Mouse (Mus musculus) CD8-positive naive resting alpha-beta T cell, adult 57 days (primary cell): Measurements from ENCODE around the gene Smg8. TPM values are rescaled to one million over a fixed set of nuclear protein-coding genes. Genes with fewer than 3 reads are reported as not detected.

Experiments
- total RNA-seq: library from RNA; stranded (reverse); gene quantifications from one replicate; pipeline ENCODE4 v1.2.4, GENCODE M21; 2023

Gene Smg8
- 23.4 TPM for total RNA-seq

DNA sequence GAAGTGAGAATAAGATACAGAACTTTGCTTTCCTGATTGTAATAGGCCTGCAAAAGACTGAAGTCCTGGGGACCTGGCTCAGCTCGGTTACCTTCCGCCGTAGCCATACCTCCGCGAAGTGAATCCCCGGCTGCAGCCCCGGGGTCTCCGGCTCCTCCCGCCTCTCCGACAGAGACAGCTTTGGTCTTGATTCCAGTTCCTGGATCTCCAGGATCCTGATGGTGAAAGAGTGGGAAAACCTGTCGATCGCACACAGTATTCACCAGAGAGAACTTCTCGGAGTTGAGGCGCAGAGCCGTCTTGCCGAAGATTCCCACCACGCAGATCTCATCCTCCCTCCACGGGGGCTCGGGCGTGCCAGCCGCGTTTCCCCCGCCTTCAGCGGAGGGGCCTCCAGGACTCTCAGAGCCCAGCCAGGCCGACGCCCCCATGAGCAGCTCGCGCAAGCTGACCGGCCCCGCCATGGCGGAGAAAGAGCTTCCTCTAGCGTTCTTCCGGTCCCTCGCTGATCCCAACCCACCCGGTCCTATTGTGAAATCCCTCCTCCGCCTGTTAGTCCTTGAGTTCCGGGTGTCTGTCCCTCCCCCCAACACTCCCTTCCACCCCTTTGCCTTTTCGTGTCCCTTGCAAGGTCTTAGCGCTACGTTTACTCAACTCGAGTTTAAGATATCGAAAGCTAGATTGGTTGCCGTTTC, at the start of gene Smg8:
Gene Smg8 (minus strand): TSS at position 485 of the 695 bp plus-strand sequence.

DNA sequence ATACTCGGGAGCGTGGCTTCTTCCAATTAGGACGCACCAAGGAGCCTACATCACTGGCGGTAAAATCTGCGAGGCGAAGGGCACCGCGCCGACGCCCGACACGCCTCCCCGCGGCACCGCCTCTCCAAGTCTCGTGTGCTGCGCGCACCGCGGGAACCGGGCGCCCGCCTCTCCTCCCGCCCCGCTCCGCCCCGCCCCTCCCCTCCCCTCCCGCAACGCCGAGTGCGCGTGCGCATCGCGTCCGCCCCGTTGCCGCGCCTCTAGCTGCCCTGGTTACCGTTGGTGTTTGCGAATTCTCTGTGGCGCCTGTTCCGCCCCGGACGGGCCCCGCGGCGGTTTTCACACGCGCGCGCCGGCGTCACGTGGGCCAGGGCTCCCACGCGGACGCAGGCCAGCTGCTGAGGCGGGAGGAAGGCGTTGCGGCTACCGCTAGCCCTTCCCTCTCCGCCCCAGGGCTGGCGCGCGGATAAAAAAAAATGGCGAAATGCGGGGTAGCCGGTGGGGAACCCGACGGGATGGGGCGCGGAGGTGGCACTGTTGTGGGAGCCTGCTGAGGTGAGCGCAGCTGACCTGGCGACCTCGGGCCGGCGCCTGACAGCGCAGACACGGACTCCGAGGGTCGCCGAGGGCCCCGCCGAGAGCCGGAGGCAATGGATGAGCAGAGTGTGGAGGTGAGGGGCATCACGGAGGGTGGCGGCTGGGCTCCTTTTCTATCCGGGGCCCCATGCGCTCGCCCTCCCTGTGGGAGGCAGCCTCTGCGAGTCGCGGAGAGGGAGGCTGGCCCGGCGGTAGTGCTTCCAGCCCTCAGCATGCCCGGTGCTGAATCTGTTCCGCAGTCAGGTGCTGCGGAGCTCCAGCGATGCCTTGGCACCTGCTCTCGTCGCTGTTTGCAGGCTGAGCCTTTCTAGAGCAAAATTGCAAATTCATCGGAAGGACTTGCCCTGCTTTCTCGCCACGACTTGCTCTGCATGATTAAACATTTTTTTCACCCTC, 40.5 kb upstream of the Smg8 start, which contains the start of gene Trim37:
Gene Trim37 (plus strand): TSS at position 254 of the 993 bp plus-strand sequence.

DNA sequence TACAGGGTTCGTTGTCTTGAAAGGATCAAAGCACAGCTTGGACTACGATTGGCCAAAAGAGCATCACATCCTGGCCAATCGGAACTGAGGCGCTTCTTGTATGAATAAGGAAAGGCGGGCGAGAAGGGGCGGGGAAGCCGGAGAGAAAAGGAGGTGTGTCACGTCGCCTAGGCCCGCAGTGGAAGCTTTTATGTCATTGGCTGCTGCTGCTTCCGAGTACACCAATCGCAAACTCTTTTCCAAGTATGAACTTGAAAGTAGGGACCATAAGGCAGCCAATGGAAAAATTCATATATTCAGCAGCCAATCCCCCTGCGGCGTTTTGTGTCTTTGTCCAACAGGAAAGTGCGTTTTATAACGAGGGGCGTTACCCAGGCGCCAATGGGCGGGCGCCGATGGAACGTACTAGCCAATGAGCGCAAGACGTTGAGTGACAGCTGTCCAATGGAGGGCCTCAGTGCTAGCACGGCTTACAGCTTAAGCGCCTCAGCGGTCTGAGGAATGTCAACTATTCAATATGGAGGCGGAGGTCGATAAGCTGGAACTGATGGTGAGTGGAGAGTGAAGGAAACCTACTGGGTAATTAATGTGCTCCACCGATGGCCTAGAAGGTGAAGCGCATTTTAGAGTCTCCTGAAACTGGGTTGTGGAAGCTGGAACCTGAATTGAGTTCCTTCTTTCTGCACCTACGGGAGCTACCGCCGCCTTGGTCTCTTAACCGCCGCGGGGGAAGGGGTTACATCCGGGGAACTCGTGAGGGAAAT, 22.4 kb upstream of the Smg8 start, which contains the start of gene Ska2:
Gene Ska2 (plus strand): TSS at position 480 of the 764 bp plus-strand sequence.

DNA sequence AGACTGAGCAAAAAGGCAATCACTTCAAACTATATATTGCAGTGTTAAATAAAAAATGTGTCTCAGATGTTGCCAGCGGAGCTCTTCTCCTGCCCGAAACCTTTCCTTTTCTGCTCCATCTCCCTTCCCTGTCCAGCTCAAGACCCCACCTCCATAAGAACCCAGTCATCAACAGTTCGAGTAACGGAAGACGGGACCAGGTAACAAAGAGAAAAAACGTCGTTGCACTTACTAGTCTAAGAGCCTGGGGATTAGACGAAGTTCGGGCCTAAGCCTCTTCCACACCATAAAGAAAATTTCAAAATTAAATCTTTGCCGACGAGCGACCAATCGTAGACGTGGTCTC, 21.8 kb upstream of the Smg8 start, which contains the start of gene Prr11:
Gene Prr11 (minus strand): TSS at position 300 of the 346 bp plus-strand sequence.

DNA sequence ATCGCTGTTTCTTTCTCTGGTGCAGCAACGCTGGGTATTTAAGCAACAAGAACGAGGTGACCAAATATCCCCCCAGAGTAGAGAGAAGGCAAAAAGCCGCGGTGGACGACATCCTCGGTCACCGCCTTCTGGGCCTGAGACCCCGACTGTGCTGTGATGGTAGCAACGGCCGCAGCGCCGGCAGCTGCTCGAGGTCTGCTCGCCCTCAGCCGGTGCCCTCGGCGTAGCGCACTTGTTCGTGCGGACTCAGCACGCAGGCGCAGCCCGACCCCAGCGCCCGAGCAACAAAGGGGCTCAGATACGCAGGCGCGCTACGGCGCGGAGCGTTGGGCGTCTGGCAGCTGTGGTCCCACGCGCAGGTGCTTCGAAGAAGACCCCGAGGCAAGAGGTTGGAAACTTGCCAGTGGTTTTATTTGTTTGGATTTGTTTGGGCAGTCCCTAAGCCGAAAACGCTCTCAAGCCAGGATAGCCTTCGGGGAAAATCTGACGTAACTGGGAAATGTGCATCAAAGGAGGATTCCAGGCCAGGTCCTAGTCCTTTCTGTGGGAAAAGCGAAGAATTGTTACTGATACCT, 12.6 kb downstream of the Smg8 start, which contains the start of gene Gdpd1:
Gene Gdpd1 (minus strand): TSS at position 197 of the 575 bp plus-strand sequence.

Other genes starting within 250 kb of the Smg8 start
- gene Ypel2, start 93.1 kb downstream of the Smg8 start, total RNA-seq, result 1.1 TPM
- gene Gdpd1, start 12.7 kb downstream of the Smg8 start, total RNA-seq, result 0.64 TPM
- gene Prr11, start 21.9 kb upstream of the Smg8 start, total RNA-seq, result 0.31 TPM
- gene Ska2, start 22.5 kb upstream of the Smg8 start, total RNA-seq, result 5.9 TPM
- gene Trim37, start 40.3 kb upstream of the Smg8 start, total RNA-seq, result 12.5 TPM